Mouse (Mus musculus) spleen, adult 2 months (tissue): ENCODE data around the gene Gm9745.

ENCODE experiments used
- CTCF ChIP-seq: fragments of 200-500 bp; IDR thresholded peaks from 2 replicates; pipeline ENCODE4 v1.5.1; 2011; ENCODE audit warnings: mild to moderate bottlenecking, inconsistent platforms; ENCODE audit not compliant: insufficient read depth, insufficient read length, insufficient replicate concordance; ENCODE audit errors: extremely low read depth
- POLR2A ChIP-seq: fragments of 200-500 bp; IDR thresholded peaks from 2 replicates; pipeline ENCODE4 v1.6.1; 2011; ENCODE audit warnings: low read depth, low read length, inconsistent platforms

GRCm38 (mm10) chr13:8972369-8972768 lies 24.3 kb upstream of the Gm9745 start:
- no peak for TF ChIP-seq CTCF
- no peak for TF ChIP-seq POLR2A
